Mouse (Mus musculus) embryonic facial prominence, embryonic 11.5 days (tissue): Measurements from ENCODE around the gene Hist1h3g. TPM values are rescaled to one million over a fixed set of nuclear protein-coding genes. Genes with fewer than 3 reads are reported as not detected.
"Not testable (repeated sequence)": the region's sequence is repeated elsewhere in the genome, so short reads cannot be mapped to it uniquely, and the experiment has no call there.

Experiments
- ATAC-seq: fragments of 200-750 bp; cut with Nextera tagmentation; replicated peaks from 2 replicates; pipeline ENCODE4 v1.8.0; 2017; ENCODE audit warnings: low read depth; ENCODE audit not compliant: insufficient number of reproducible peaks, low FRiP score, low TSS enrichment
- DNase-seq: peaks from one replicate; pipeline ENCODE4 v3.0.0-alpha.2; 2015; ENCODE audit warnings: low spot score
- H3K27ac ChIP-seq: fragments of 300-500 bp; sonication (generic); replicated peaks from 2 replicates; pipeline ENCODE4 v1.5.1; 2014; ENCODE audit warnings: mild to moderate bottlenecking, low read depth, low read length, control low read depth
- H3K27me3 ChIP-seq: fragments of 300-500 bp; sonication (generic); 2 replicates; pipeline ENCODE4 v1.6.1; 2014; ENCODE audit warnings: mild to moderate bottlenecking, low read length, moderate library complexity, mixed read lengths; ENCODE audit not compliant: control insufficient read depth, insufficient read depth
- H3K36me3 ChIP-seq: fragments of 300-500 bp; sonication (generic); replicated peaks from 2 replicates; pipeline ENCODE4 v1.6.1; 2014; ENCODE audit warnings: low read depth, mild to moderate bottlenecking, low read length, moderate library complexity, mixed read lengths; ENCODE audit not compliant: control insufficient read depth, insufficient read depth
- H3K4me1 ChIP-seq: fragments of 300-500 bp; sonication (generic); 2 replicates; pipeline ENCODE4 v1.6.1; 2014; ENCODE audit warnings: low read length, mixed read lengths; ENCODE audit not compliant: control insufficient read depth, insufficient read depth
- H3K4me2 ChIP-seq: fragments of 300-500 bp; sonication (generic); 2 replicates; pipeline ENCODE4 v1.6.1; 2014; ENCODE audit warnings: low read depth, mild to moderate bottlenecking, control low read depth, low read length, moderate library complexity
- H3K4me3 ChIP-seq: fragments of 300-500 bp; sonication (generic); 2 replicates; pipeline ENCODE4 v1.5.1; 2014; ENCODE audit warnings: low read depth, low read length, control low read depth
- H3K9ac ChIP-seq: fragments of 300-500 bp; sonication (generic); replicated peaks from 2 replicates; pipeline ENCODE4 v1.6.1; 2014; ENCODE audit warnings: mild to moderate bottlenecking, control low read depth, low read length
- H3K9me3 ChIP-seq: fragments of 300-500 bp; sonication (generic); replicated peaks from 2 replicates; pipeline ENCODE4 v1.6.1; 2016; ENCODE audit warnings: mild to moderate bottlenecking, low read length, inconsistent platforms, mixed read lengths; ENCODE audit not compliant: control insufficient read depth
- whole genome bisulfite sequencing: fragments of 180-500 bp; shearing (Covaris S2); extraction: QIAGEN DNeasy Blood & Tissue Kit; methylation state at CpG from one replicate; pipeline ENCODE4 v1.1.7; 2014; 5-methylcytosine and 5-hydroxymethylcytosine counted together
- polyA plus RNA-seq: library from polyadenylated mRNA; unstranded; fragments of >200 nt; fragmentation: Nextera tagmentation; extraction: Ambion mirVana; gene quantifications from 2 replicates; pipeline ENCODE4 v1.2.1, GENCODE M21; 2014

The Hist1h3g gene
- polyA plus RNA-seq, 1 experiment from 2014 or later: 6.1 TPM

DNA sequence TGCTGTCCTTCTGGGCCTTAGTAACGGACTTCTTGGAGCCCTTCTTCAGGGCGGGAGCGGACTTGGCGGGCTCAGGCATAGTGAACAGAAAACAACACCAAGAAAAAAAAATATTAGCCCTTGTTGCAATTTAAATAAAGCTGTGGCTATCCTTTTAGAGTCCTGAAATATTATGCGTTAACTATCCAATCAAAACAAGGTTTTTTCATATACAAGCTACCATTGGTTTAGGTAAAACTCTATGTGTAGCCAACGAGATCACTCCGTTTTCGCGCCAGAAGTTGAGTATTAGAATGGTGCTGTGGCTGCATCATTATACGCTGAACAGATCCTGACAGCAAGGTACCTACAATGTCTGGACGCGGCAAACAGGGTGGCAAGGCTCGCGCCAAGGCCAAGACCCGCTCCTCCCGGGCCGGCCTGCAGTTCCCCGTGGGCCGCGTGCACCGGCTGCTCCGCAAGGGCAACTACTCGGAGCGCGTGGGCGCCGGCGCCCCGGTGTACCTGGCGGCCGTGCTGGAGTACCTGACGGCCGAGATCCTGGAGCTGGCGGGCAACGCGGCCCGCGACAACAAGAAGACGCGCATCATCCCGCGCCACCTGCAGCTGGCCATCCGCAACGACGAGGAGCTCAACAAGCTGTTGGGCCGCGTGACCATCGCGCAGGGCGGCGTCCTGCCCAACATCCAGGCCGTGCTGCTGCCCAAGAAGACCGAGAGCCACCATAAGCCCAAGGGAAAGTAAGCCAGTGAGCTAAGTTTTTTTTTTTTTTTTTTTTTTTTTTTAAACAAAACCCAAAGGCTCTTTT is 1.5 kb upstream of the Hist1h3g start, which contains the start of gene Hist1h2af:
TSS of gene Hist1h2af (plus strand) at position 347 of the 808 bp plus-strand sequence.
- ATAC-seq (peak; percentile 58), DNase-seq (peak; percentile 94)
- Histone ChIP-seq H3K4me3 (peak within 1 kb of the TSS; percentile 56), H3K27ac (peak within 1 kb of the TSS; percentile 97), H3K4me2 (peak within 1 kb of the TSS; percentile 69), H3K9ac (peak within 1 kb of the TSS; percentile 79)
- H3K27me3 ChIP-seq, H3K4me1 ChIP-seq, H3K9me3 ChIP-seq, H3K36me3 ChIP-seq: not testable (repeated sequence)
- WGBS: under 1% methylated on average over 25 of the region's 53 CpGs

DNA sequence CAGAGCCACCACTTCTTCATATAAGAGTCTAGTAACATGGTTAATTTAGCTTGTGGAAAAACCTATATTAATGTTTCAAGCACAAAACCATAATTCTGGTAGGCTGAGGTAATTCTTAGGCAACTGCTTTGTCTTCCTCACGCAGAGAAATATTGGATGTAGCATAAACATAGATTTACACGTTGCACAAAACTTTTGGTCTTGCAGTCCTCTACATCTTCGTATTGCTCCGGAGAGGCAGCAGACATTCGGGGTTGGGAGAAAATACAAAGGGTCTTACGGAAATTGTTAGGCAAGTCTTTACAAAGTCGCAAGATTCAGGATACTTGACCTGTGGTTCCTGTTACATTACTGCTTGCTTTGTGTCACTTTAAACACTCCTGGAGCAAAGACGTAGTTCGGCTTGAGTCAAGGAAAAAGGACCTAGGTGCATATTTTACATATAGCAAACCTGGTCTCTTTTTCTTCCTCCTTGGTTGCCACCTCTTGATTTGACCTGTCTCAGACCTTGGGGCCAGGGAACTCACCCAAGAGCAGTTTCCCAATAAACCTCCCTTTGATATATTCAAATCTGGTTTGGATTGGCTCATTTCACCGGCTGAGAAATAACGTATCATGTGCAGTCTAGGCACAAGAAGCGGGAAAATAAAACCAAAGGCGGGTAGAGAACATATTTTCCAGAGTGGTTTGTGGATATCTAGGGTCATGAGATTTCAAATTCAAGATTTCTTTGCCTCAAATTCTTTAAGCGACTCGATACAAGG is 672 bp upstream of the Hist1h3g start:
- Histone ChIP-seq H3K36me3 (no peaks in the 10 kb centered on the region), H3K9me3 (no peaks in the 10 kb centered on the region), H3K9ac (peak overlapping the region; percentile 79), H3K27me3 (no peaks in the 10 kb centered on the region), H3K4me3 (peak overlapping the region; percentile 56), H3K27ac (peak overlapping the region; percentile 97), H3K4me1 (no peaks in the 10 kb centered on the region), H3K4me2 (peak overlapping the region; percentile 69)
- under 1% methylated on average over 15 of the region's 15 CpGs for WGBS
- DNase-seq (peak; percentile 77), ATAC-seq (0 out of 2 replicates have a peak, but pooled peaks have one; percentile 0)

DNA sequence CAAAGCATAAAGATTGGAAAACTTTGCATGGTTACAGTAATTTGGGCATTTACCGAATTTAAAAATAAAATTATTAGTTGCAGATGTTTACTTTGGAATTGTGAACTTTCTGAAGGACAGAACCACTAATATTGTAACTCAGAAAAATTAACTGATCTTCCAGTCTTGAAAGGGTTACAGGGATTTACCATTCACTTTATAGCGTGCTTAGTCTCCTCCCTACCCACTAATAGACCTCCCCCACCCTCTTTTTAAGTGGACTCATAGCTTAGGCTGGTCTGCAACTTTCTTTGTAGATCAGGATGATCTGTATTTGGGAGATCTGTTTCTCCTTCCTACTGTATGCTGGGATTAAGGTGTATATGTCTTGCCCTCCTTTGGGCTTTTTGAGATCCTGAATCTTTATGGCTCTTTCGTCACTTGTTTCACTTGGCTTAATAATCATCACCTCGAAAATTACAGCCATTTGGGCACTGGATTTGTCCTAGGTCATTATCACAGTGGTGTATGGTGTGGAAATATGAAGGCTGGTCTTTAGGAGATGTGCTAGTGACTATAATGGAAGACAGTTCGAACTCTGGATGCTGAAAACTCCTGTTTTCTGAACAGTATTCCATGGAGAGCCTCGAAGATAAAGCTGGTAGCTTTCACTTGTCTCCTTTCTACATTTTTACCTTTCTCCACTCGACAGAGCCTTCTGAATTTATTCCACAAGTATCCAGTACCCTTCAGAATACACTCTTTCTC is 1.0 kb downstream of the Hist1h3g start:
- peak overlapping the region; percentile 71 for H3K9ac ChIP-seq
- ATAC-seq (no peak), DNase-seq (peak; percentile 63)
- no peaks in the 10 kb centered on the region for H3K9me3 ChIP-seq
- peak overlapping the region; percentile 66 for H3K4me2 ChIP-seq
- WGBS: 18% methylated on average over 7 of the region's 7 CpGs
- peak overlapping the region; percentile 56 for H3K4me3 ChIP-seq
- H3K27me3 ChIP-seq: no peaks in the 10 kb centered on the region
- no peaks in the 10 kb centered on the region for H3K36me3 ChIP-seq
- H3K4me1 ChIP-seq: no peaks in the 10 kb centered on the region
- H3K27ac ChIP-seq: peak overlapping the region; percentile 97

DNA sequence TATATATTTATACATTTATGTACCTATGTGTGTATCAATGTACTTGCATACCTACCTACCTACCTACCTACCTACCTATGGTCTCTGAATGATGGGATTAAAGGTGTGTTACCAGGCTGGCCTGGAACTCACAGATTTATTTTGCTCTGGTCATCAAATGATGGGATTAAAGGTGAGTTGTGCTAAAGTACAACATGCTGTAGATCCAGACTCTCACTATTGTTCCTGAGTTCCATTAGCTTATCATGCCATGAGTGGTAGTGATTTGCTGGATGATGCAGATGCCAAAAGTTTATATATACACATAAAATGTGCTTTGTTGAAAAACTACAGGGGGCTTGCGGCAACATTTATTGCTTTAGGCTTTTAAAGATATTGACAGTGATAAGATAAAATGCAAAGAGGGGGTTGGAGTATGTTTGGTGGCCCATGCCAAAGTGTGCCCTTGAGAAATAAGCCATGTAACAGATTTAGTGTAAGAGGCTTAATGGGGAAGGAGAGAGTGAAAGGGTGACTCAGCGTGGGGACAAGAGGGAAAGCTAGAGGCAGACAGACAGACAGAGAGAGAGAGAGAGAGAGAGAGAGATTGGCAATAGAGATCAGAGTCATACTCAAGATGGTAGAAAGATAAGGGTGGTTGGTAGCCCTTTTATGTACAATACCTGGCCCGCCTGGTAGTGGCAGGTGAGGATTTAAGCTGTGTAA is 1.9 kb downstream of the Hist1h3g start:
- H3K4me3 ChIP-seq: peak overlapping the region; percentile 56

DNA sequence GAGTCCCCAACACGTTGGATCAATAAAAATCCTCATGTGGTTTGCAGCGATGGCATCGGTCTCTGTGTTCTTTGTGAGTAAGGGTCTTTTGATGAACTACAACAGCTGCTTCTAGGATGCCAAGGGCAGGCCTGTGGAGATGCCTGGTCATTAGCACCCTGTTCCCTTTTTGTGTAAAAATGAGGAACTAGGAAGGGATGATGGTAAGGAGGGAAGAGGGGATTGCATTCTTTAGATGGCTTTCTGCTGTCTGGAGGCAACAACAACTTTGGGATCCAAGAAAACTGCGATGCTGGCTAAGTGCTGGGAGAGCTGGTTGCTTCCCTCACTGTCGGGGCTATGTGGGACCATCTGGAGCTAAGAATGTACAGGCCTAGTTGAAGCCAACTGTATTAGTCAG is 3.0 kb downstream of the Hist1h3g start:
- Histone ChIP-seq H3K4me3 (no peak overlapping the region), H3K9ac (no peak overlapping the region), H3K4me1 (no peaks in the 10 kb centered on the region), H3K9me3 (no peaks in the 10 kb centered on the region), H3K27ac (no peak overlapping the region), H3K27me3 (no peaks in the 10 kb centered on the region), H3K36me3 (no peaks in the 10 kb centered on the region), H3K4me2 (no peak overlapping the region)
- no peak for ATAC-seq
- 73% methylated on average over 5 of the region's 5 CpGs for WGBS
- DNase-seq: no peak

More for the DNA sequence above, 1.9 kb downstream of the Hist1h3g start:
- Histone ChIP-seq H3K27ac (no peak overlapping the region), H3K4me2 (peak overlapping the region; percentile 17), H3K4me1 (no peaks in the 10 kb centered on the region), H3K9me3 (no peaks in the 10 kb centered on the region), H3K9ac (peak overlapping the region; percentile 7; the same call in 1 of the 2 replicates), H3K36me3 (no peaks in the 10 kb centered on the region), H3K27me3 (no peaks in the 10 kb centered on the region)
- DNase-seq (no peak), ATAC-seq (no peak)
- 86% methylated on average over 3 of the region's 3 CpGs for WGBS

DNA sequence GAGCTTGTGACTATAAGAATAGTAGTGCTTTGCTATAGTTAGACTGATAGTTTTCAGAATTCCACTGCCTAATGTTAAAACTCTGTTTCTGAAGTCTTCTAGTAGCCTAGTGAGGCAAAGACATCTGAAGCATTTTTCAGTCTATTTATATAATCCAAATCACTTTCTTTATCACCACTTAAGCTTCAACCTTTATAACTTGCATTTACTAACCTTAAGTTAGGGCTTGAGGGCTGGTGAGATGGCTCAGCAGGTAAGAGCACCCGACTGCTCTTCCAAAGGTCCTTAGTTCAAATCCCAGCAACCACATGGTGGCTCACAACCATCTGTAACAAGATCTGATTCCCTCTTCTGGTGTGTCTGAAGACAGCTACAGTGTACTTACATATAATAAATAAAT is 4.6 kb downstream of the Hist1h3g start:
- not testable (repeated sequence) for H3K4me1 ChIP-seq, H3K27me3 ChIP-seq, DNase-seq, H3K4me3 ChIP-seq, H3K36me3 ChIP-seq, H3K27ac ChIP-seq, H3K9me3 ChIP-seq, H3K4me2 ChIP-seq, ATAC-seq, H3K9ac ChIP-seq
- 75% methylated on average over 1 of the region's 1 CpGs for WGBS

DNA sequence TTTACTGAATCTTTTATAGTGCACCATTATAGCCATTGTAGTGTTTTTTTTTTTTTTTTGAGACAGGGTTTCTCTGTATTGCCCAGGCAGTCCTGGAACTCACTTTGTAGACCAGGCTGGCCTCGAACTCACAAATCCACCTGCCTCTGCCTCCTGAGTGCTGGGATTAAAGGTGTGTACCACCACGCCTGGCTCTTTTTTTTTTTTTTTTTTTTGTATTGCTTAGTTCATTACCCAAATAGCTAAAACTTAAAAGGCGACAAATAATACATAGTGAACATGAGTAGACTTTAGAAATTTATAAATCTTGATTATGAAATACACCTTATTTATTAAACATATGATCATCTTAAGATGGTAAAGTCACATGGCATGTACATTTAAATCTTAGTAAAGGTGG is 6.3 kb downstream of the Hist1h3g start:
- DNase-seq: no peak
- H3K4me2 ChIP-seq: no peak overlapping the region
- no peak overlapping the region for H3K27ac ChIP-seq
- no peaks in the 10 kb centered on the region for H3K9me3 ChIP-seq
- H3K4me1 ChIP-seq: no peaks in the 10 kb centered on the region
- WGBS: 84% methylated on average over 3 of the region's 3 CpGs
- no peak for ATAC-seq
- H3K36me3 ChIP-seq: no peaks in the 10 kb centered on the region
- no peak overlapping the region for H3K9ac ChIP-seq
- H3K27me3 ChIP-seq: no peaks in the 10 kb centered on the region
- H3K4me3 ChIP-seq: no peak overlapping the region
